Mouse (Mus musculus) spleen, adult 10 weeks (tissue): Measurements from ENCODE around the gene Olfr1056. TPM values are rescaled to one million over a fixed set of nuclear protein-coding genes. Genes with fewer than 3 reads are reported as not detected.

Experiments used
- polyA plus RNA-seq: library from polyadenylated mRNA; stranded (reverse); fragments of 350-450 nt; fragmentation: Illumina TruSeq; extraction: RNeasy Lipid Tissue Mini Kit (QIAGEN cat#74804); gene quantifications from one replicate; pipeline ENCODE4 v1.2.3, GENCODE M21; 2015; ENCODE audit warnings: low replicate concordance; ENCODE audit not compliant: insufficient read depth

Olfr1056 gene
- not detected for polyA plus RNA-seq

GRCm38 (mm10) chr2:86362369-86362768 is at the start of gene Olfr1056:
Gene Olfr1056, minus strand, starts transcription at chr2:86362469.

GRCm38 (mm10) chr2:86388461-86388860 is 26.2 kb upstream of the Olfr1056 start, which contains the start of gene Olfr1058:
Gene Olfr1058, minus strand, starts transcription at chr2:86388561.

GRCm38 (mm10) chr2:86378293-86378692 is 16.0 kb upstream of the Olfr1056 start, which contains the start of gene Olfr1057:
Gene Olfr1057, minus strand, starts transcription at chr2:86378393.

GRCm38 (mm10) chr2:86350184-86350583 is 12.1 kb downstream of the Olfr1056 start, which contains the start of gene Olfr1055:
Gene Olfr1055, minus strand, starts transcription at chr2:86350284.

GRCm38 (mm10) chr2:86335333-86335732 is 26.9 kb downstream of the Olfr1056 start, which contains the start of gene Olfr1054:
Gene Olfr1054, minus strand, starts transcription at chr2:86335433.

GRCm38 (mm10) chr2:86315184-86315583 is 47.1 kb downstream of the Olfr1056 start, which contains the start of gene Olfr1053:
Gene Olfr1053, minus strand, starts transcription at chr2:86315284.

Other genes with a start within 250 kb of the Olfr1056 start
- not detected for gene Olfr1039, start 226.5 kb downstream of the Olfr1056 start, polyA plus RNA-seq
- not detected for gene Olfr1040, start 215.7 kb downstream of the Olfr1056 start, polyA plus RNA-seq
- not detected for gene Olfr1042, start 200.6 kb downstream of the Olfr1056 start, polyA plus RNA-seq
- not detected for gene Olfr1043, start 194.9 kb downstream of the Olfr1056 start, polyA plus RNA-seq
- not detected for gene Olfr1044, start 184.6 kb downstream of the Olfr1056 start, polyA plus RNA-seq
- not detected for gene Olfr52, start 176.8 kb downstream of the Olfr1056 start, polyA plus RNA-seq
- gene Olfr1045, start 159.5 kb downstream of the Olfr1056 start, polyA plus RNA-seq, result not detected
- not detected for gene Olfr1046, start 143.2 kb downstream of the Olfr1056 start, polyA plus RNA-seq
- gene Olfr1047, start 131.1 kb downstream of the Olfr1056 start, polyA plus RNA-seq, result not detected
- gene Olfr1048, start 122.2 kb downstream of the Olfr1056 start, polyA plus RNA-seq, result not detected
- not detected for gene Olfr1049, start 104.1 kb downstream of the Olfr1056 start, polyA plus RNA-seq
- not detected for gene Olfr1051, start 83.4 kb downstream of the Olfr1056 start, polyA plus RNA-seq
- gene Olfr1052, start 70.0 kb downstream of the Olfr1056 start, polyA plus RNA-seq, result not detected
- gene Olfr1053, start 47.2 kb downstream of the Olfr1056 start, polyA plus RNA-seq, result not detected
- not detected for gene Olfr1054, start 27.0 kb downstream of the Olfr1056 start, polyA plus RNA-seq
- gene Olfr1055, start 12.2 kb downstream of the Olfr1056 start, polyA plus RNA-seq, result not detected
- gene Olfr1057, start 15.9 kb upstream of the Olfr1056 start, polyA plus RNA-seq, result not detected
- not detected for gene Olfr1058, start 26.1 kb upstream of the Olfr1056 start, polyA plus RNA-seq
- not detected for gene Olfr1061, start 51.6 kb upstream of the Olfr1056 start, polyA plus RNA-seq
- not detected for gene Olfr1062, start 64.3 kb upstream of the Olfr1056 start, polyA plus RNA-seq
- gene Olfr1065, start 88.1 kb upstream of the Olfr1056 start, polyA plus RNA-seq, result not detected
- gene Olfr1066, start 93.8 kb upstream of the Olfr1056 start, polyA plus RNA-seq, result not detected
- not detected for gene Olfr228, start 124.9 kb upstream of the Olfr1056 start, polyA plus RNA-seq
- gene Olfr1076, start 146.0 kb upstream of the Olfr1056 start, polyA plus RNA-seq, result not detected
- not detected for gene Olfr1079, start 180.0 kb upstream of the Olfr1056 start, polyA plus RNA-seq
- gene Olfr1080, start 195.8 kb upstream of the Olfr1056 start, polyA plus RNA-seq, result not detected
- gene Olfr1082, start 236.5 kb upstream of the Olfr1056 start, polyA plus RNA-seq, result not detected